16 mouse cellular contexts compared by ENCODE assay signal in the genomic region with DNA sequence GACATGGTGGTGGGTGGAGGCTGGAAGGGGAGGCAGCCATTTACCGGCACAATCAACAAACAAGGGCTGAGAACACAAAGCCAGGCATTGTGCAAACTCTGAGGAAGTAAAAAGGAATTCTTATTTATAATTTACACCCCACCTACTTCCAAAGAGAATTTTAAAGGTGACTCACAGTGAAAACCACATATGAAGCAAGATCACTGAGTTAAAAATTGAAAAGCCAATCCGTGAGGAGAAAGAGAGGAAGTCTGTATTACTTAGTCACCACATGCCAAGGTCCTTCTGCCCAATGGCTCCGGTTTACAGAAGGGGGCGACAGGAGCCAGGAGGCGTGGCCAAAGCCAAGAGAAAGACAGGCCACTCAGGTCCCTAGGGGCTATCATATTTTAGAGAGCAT.
DNase-seq lines count a peak whose midpoint lies in the region; TF ChIP-seq lines count a peak whose summit lies in the region.
"Had no signal": no experiment of that assay in that cellular context is flagged by ENCODE, and none has a peak within 500 bp of the region (broad histone marks: within the 10 kb centered on the region; RNA-seq: fewer than 3 reads in every experiment).

No protein-coding gene starts in this region.

- no peak overlapping the region for H3K4me3 ChIP-seq in bone marrow macrophage, adult 2 months (ENCODE audit: insufficient read depth, low read length)
- H3K4me3 ChIP-seq in macrophage (ENCODE audit: inconsistent target) = no peak overlapping the region
- H3K4me3 ChIP-seq: embryonic facial prominence, embryonic 10.5 days; hindbrain, embryonic 12.5 days; intestine, embryonic 15.5 days; kidney, embryonic 15.5 days; layer of hippocampus, adult 2 months; left cerebral cortex, adult 2 months had no signal

- no peaks in the 10 kb centered on the region for H3K79me2 ChIP-seq in macrophage (ENCODE audit: inconsistent target)

- H3K4me1 ChIP-seq in bone marrow macrophage, adult 2 months (ENCODE audit: control insufficient read depth, insufficient read depth, low read length) = peaks cover 24% of the 10 kb centered on the region
- H3K4me1 ChIP-seq: embryonic facial prominence, embryonic 10.5 days; hindbrain, embryonic 12.5 days; intestine, embryonic 15.5 days had no signal

- TF ChIP-seq CTCF in bone marrow macrophage, adult 2 months (IDR thresholded peaks at IDR 0.05; ENCODE audit: low read depth, low read length) = no peak

- TF ChIP-seq POLR2A in bone marrow macrophage, adult 2 months (IDR thresholded peaks at IDR 0.05; ENCODE audit: borderline replicate concordance, low read depth, low read length) = no peak

- no peaks in the 10 kb centered on the region for H3K36me3 ChIP-seq in macrophage (ENCODE audit: inconsistent target)
- H3K36me3 ChIP-seq: embryonic facial prominence, embryonic 10.5 days; hindbrain, embryonic 12.5 days; intestine, embryonic 15.5 days; kidney, embryonic 15.5 days had no signal

- WGBS in macrophage (ENCODE audit: missing documents) = 2% methylated on average over 5 of the region's 5 CpGs

- intact Hi-C loops in heart, postnatal 36 days (cut with DNase I) = no loop called here

- peak; percentile 84 for DNase-seq in 3134 (ENCODE audit: extremely low read depth, insufficient read length, low spot score)
- DNase-seq in 416B (ENCODE audit: low read depth) = peak; percentile 93
- DNase-seq in heart, postnatal 36 days = no peak
- DNase-seq in layer of hippocampus, adult 18-20 months (ENCODE audit: low spot score in 2 of 2) = no peak
- DNase-seq in cerebellum, adult 9-11 months = no peak
- no peak for DNase-seq in right cerebral cortex, postnatal 25 days
- DNase-seq: cerebellum, postnatal 14 days; thymus, postnatal 4 days had no signal

- peak overlapping the region; percentile 70 for H3K27ac ChIP-seq in bone marrow macrophage, adult 2 months (ENCODE audit: insufficient read depth, low read depth, low read length)
- H3K27ac ChIP-seq in macrophage = peak overlapping the region; percentile 51
- H3K27ac ChIP-seq: embryonic facial prominence, embryonic 10.5 days; hindbrain, embryonic 12.5 days; intestine, embryonic 15.5 days; kidney, embryonic 15.5 days; layer of hippocampus, adult 2 months; left cerebral cortex, adult 2 months had no signal

Comparison
In these comparisons a context has a peak if more than half of its experiments do, and no peak if none do; other contexts are left out.
1. DNase-seq: peak in 3134 (single experiment) and 416B (single experiment); none in heart, postnatal 36 days (0 of 2), layer of hippocampus, adult 18-20 months (0 of 2), cerebellum, adult 9-11 months (single experiment) and right cerebral cortex, postnatal 25 days (single experiment).